Mouse (Mus musculus): Measurements from ENCODE around the gene Eif2ak3. TPM values are rescaled to one million over a fixed set of nuclear protein-coding genes. Genes with fewer than 3 reads are reported as not detected.

Eif2ak3 gene
- total RNA-seq, 1 experiment = 33.9 TPM

DNA sequence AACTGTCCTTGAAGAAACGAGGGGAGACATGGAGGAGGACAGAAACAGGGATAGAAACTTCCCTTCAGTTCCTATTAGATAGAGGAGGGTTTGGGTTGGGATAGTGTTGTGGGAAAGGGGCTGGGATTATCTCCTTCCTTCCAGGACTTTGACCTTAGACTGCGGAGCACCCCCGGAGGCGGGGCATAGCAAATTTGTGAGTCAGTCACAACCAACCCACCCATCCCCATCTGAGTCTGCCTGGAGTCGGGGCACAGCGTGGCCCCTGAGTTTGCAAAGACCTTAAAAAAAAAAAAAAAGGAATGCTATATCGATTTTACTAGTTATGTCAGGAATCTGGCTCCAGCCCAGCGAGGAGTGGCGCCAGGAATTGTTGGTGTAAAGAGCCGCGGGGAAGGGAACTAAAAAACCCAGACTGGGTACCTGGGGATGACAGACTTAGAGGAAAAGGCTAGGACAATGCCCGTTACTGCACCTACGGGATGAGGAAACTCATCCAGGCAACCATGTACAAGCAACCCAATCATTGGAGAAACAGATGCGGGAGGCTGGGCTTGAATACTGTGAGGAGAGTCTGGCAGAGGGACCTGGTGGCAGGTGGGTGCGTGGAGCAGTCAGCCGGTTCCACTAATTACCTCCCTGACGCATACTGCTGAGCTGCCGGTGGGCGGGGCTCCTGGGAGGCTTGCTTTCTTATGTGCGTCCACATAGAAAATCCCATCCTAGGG is 67.5 kb downstream of the Eif2ak3 start:
- Histone ChIP-seq H3K4me1 (ENCODE audit: control insufficient read depth in 2 of 2, insufficient read depth in 2 of 2, low read length in 2 of 2, poor library complexity in 1 of 2) (peaks cover 0 to 2% of the 10 kb centered on the region in 2 experiments; a peak in 2 of 4 replicates), H3K4me3 (ENCODE audit: insufficient read depth in 1 of 2, low read depth in 1 of 2, low read length in 2 of 2, poor library complexity in 1 of 2, severe bottlenecking in 1 of 2) (0 out of 4 replicates have a peak overlapping the region, but pooled peaks of 1 of the 2 experiments have one; percentile 14), H3K36me3 (ENCODE audit: control insufficient read depth, insufficient read depth, low read length, poor library complexity, severe bottlenecking) (no peaks in the 10 kb centered on the region), H3K9me3 (ENCODE audit: control insufficient read depth, insufficient read depth, low read depth, low read length) (no peaks in the 10 kb centered on the region), H3K27ac (ENCODE audit: insufficient read depth, low read depth, low read length, poor library complexity, severe bottlenecking) (no peak overlapping the region), H3K9ac (ENCODE audit: insufficient read depth, low read depth, low read length, poor library complexity, severe bottlenecking) (no peak overlapping the region)
- TF ChIP-seq CHD2 (IDR thresholded peaks at IDR 0.05; ENCODE audit: low read depth, low read length) = no peak
- peak; percentile 62; the same call in 1 of the 2 replicates for TF ChIP-seq ZNF384 (IDR thresholded peaks at IDR 0.05; ENCODE audit: low read depth, low read length)
- in situ Hi-C loops (cut with MboI; ENCODE audit: low sequenced_read_pairs in 2 of 2, unreplicated experiment in 2 of 2) = no loop called here
- no peak for DNase-seq (ENCODE audit: low read depth, low spot score)

DNA sequence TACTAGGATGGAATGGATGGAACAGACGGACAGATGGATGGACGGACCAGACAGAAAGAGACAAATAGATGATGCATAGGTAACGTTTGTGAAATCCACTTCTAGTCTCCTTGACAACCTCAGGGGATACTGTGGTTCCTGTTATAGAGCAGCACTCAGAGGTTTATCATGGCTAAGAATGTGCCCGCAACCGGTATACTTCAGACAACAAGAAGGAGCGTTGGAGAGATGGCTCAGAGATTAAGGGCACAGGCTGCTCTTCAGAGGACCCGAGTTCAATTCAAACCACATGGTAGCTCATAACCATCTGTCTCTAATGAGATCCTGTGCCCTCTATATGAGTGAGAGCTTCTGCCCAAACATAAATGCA is 68.1 kb downstream of the Eif2ak3 start:
- TF ChIP-seq HCFC1 (IDR thresholded peaks at IDR 0.05; ENCODE audit: borderline replicate concordance, insufficient read depth, low read length) (no peak), CHD2 (IDR thresholded peaks at IDR 0.05; ENCODE audit: low read depth, low read length) (no peak), MAFK (IDR thresholded peaks at IDR 0.05; ENCODE audit: insufficient read depth, low read depth, low read length) (no peak), ZNF384 (IDR thresholded peaks at IDR 0.05; ENCODE audit: low read depth, low read length) (no peak), ZC3H11A (IDR thresholded peaks at IDR 0.05; ENCODE audit: borderline replicate concordance, low read depth, low read length) (no peak)
- DNase-seq (ENCODE audit: low read depth, low spot score) = no peak
- Histone ChIP-seq H3K27ac (ENCODE audit: insufficient read depth, low read depth, low read length, poor library complexity, severe bottlenecking) (no peak overlapping the region), H3K4me3 (ENCODE audit: insufficient read depth in 1 of 2, low read depth in 1 of 2, low read length in 2 of 2, poor library complexity in 1 of 2, severe bottlenecking in 1 of 2) (no peak overlapping the region), H3K36me3 (ENCODE audit: control insufficient read depth, insufficient read depth, low read length, poor library complexity, severe bottlenecking) (no peaks in the 10 kb centered on the region), H3K9ac (ENCODE audit: insufficient read depth, low read depth, low read length, poor library complexity, severe bottlenecking) (no peak overlapping the region), H3K9me3 (ENCODE audit: control insufficient read depth, insufficient read depth, low read depth, low read length) (no peaks in the 10 kb centered on the region), H3K4me1 (ENCODE audit: control insufficient read depth in 2 of 2, insufficient read depth in 2 of 2, low read length in 2 of 2, poor library complexity in 1 of 2) (peaks cover 0 to 2% of the 10 kb centered on the region in 2 experiments; a peak in 2 of 4 replicates)
- in situ Hi-C loops (cut with MboI; ENCODE audit: low sequenced_read_pairs in 2 of 2, unreplicated experiment in 2 of 2) = no loop called here

DNA sequence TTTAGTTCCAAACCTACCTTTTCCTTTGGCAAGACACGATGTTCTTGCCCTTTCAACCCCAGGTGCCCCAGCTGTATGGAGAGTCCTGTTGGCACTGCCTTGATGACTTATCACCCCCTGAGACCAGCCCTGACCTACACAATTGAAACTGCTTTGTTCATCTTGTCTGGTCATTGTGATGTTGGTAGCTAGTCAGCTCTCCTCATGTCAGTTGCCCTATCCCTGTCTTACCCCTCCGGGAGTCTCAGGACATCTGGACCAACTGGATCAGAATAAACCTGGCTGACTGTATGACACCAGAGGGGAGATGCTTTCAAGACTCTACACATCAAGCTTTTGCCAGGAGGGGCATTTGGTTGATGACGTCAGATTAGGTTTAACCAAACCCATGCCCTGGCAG is 74.5 kb downstream of the Eif2ak3 start, which contains the start of gene Tex37:
Gene Tex37, minus strand, starts transcription at position 101 of the 400 bp plus-strand sequence.
- H3K4me1 ChIP-seq (ENCODE audit: control insufficient read depth in 2 of 2, insufficient read depth in 2 of 2, low read length in 2 of 2, poor library complexity in 1 of 2) = peaks cover 0 to 3% of the 10 kb centered on the region in 2 experiments; a peak in 1 of 4 replicates
- no peaks in the 10 kb centered on the region for H3K9me3 ChIP-seq (ENCODE audit: control insufficient read depth, insufficient read depth, low read depth, low read length)
- H3K4me3 ChIP-seq (ENCODE audit: insufficient read depth in 1 of 2, low read depth in 1 of 2, low read length in 2 of 2, poor library complexity in 1 of 2, severe bottlenecking in 1 of 2) = no peak within 1 kb of the TSS
- in situ Hi-C loops (cut with MboI; ENCODE audit: low sequenced_read_pairs in 2 of 2, unreplicated experiment in 2 of 2) = no loop called here
- TF ChIP-seq ZNF384 (IDR thresholded peaks at IDR 0.05; ENCODE audit: low read depth, low read length) (no peak), CHD2 (IDR thresholded peaks at IDR 0.05; ENCODE audit: low read depth, low read length) (no peak), MAFK (IDR thresholded peaks at IDR 0.05; ENCODE audit: insufficient read depth, low read depth, low read length) (no peak), HCFC1 (IDR thresholded peaks at IDR 0.05; ENCODE audit: borderline replicate concordance, insufficient read depth, low read length) (no peak), ZC3H11A (IDR thresholded peaks at IDR 0.05; ENCODE audit: borderline replicate concordance, low read depth, low read length) (no peak)
- H3K9ac ChIP-seq (ENCODE audit: insufficient read depth, low read depth, low read length, poor library complexity, severe bottlenecking) = no peak within 1 kb of the TSS
- H3K36me3 ChIP-seq (ENCODE audit: control insufficient read depth, insufficient read depth, low read length, poor library complexity, severe bottlenecking) = no peaks in the 10 kb centered on the region
- H3K27ac ChIP-seq (ENCODE audit: insufficient read depth, low read depth, low read length, poor library complexity, severe bottlenecking) = no peak within 1 kb of the TSS
- DNase-seq (ENCODE audit: low read depth, low spot score) = no peak

DNA sequence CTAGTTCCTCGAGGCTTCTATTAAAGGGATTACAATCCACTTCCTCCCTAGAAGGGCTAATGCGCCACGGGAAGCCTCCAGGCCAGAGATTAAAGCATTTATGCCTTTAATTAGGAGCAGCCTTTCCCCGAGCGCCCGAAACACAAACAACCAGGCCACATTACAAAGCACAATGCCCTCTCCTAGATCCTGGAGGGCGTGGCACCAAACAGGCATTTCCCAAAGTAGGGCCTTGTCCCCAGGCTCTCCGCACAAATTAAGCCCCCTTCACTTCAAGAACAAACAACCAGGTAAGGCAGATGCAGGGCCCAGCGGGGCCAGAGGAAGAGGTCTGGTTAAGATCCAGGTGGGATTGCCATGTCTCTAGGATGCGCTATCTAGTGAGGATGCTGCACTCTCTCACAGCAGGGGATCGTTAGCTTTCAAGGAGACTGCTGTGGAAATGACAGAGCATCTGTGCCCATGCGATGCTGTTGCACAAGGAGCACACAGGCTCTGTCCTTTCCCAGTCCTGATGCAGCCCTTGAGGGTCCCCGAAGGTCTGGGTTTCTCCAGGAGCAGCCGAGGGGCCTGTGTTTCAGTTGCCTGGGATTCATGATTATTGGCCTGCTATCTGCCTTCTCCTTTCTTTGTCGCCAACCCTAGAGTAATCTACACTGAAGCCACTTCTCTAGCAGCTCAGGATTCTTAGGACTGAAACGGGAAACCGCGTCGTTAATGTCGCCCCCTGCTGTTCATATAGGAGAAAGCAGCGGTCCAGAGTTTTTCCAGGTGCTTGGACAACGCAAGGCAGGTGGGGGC is 77.2 kb downstream of the Eif2ak3 start:
- Histone ChIP-seq H3K9me3 (ENCODE audit: control insufficient read depth, insufficient read depth, low read depth, low read length) (no peaks in the 10 kb centered on the region), H3K4me1 (ENCODE audit: control insufficient read depth in 2 of 2, insufficient read depth in 2 of 2, low read length in 2 of 2, poor library complexity in 1 of 2) (peaks cover 0 to 3% of the 10 kb centered on the region in 2 experiments; a peak in 1 of 4 replicates), H3K4me3 (ENCODE audit: insufficient read depth in 1 of 2, low read depth in 1 of 2, low read length in 2 of 2, poor library complexity in 1 of 2, severe bottlenecking in 1 of 2) (peak overlapping the region in 1 of 2 experiments; percentile 47; a peak in 1 of 4 replicates), H3K27ac (ENCODE audit: insufficient read depth, low read depth, low read length, poor library complexity, severe bottlenecking) (no peak overlapping the region), H3K9ac (ENCODE audit: insufficient read depth, low read depth, low read length, poor library complexity, severe bottlenecking) (no peak overlapping the region), H3K36me3 (ENCODE audit: control insufficient read depth, insufficient read depth, low read length, poor library complexity, severe bottlenecking) (no peaks in the 10 kb centered on the region)
- in situ Hi-C loops (cut with MboI; ENCODE audit: low sequenced_read_pairs in 2 of 2, unreplicated experiment in 2 of 2) = no loop called here
- no peak for TF ChIP-seq MAFK (IDR thresholded peaks at IDR 0.05; ENCODE audit: insufficient read depth, low read depth, low read length)
- no peak for TF ChIP-seq ZC3H11A (IDR thresholded peaks at IDR 0.05; ENCODE audit: borderline replicate concordance, low read depth, low read length)
- peak; percentile 54 for DNase-seq (ENCODE audit: low read depth, low spot score)

All from ES-E14 (cell line).